Mouse (Mus musculus) intestine, embryonic 15.5 days (tissue): ENCODE results near the gene Kctd17. TPM values are rescaled to one million over a fixed set of nuclear protein-coding genes. Genes with fewer than 3 reads are reported as not detected.

ENCODE experiments used
- ATAC-seq: fragments of 200-750 bp; cut with Nextera tagmentation; 2 replicates; pipeline ENCODE4 v1.8.0; 2017; ENCODE audit warnings: moderate TSS enrichment, moderate library complexity
- H3K27ac ChIP-seq: fragments of 300-500 bp; sonication (generic); 2 replicates; pipeline ENCODE4 v1.5.1; 2015; ENCODE audit warnings: mild to moderate bottlenecking, inconsistent platforms
- H3K27me3 ChIP-seq: fragments of 300-500 bp; sonication (generic); replicated peaks from 2 replicates; pipeline ENCODE4 v1.6.1; 2015; ENCODE audit warnings: inconsistent platforms
- H3K36me3 ChIP-seq: fragments of 300-500 bp; sonication (generic); 2 replicates; pipeline ENCODE4 v1.6.1; 2015; ENCODE audit warnings: inconsistent platforms
- H3K4me1 ChIP-seq: fragments of 300-500 bp; sonication (generic); replicated peaks from 2 replicates; pipeline ENCODE4 v1.6.1; 2015; ENCODE audit warnings: inconsistent platforms
- H3K4me2 ChIP-seq: fragments of 300-500 bp; sonication (generic); replicated peaks from 2 replicates; pipeline ENCODE4 v1.6.1; 2015; ENCODE audit warnings: mild to moderate bottlenecking, inconsistent platforms
- H3K4me3 ChIP-seq: fragments of 300-500 bp; sonication (generic); replicated peaks from 2 replicates; pipeline ENCODE4 v1.5.1; 2015; ENCODE audit warnings: inconsistent platforms
- H3K9ac ChIP-seq: fragments of 300-500 bp; sonication (generic); 2 replicates; pipeline ENCODE4 v1.6.1; 2015; ENCODE audit warnings: inconsistent platforms
- H3K9me3 ChIP-seq: fragments of 300-500 bp; sonication (generic); 2 replicates; pipeline ENCODE4 v1.6.1; 2016; ENCODE audit warnings: inconsistent platforms
- WGBS: fragments of 180-500 bp; shearing (Covaris S2); methylation state at CpG from one replicate; pipeline ENCODE4 v1.1.7; 2015; 5-methylcytosine and 5-hydroxymethylcytosine counted together
- polyA plus RNA-seq: library from polyadenylated mRNA; unstranded; fragments of >200 nt; fragmentation: Nextera tagmentation; extraction: Ambion mirVana; gene quantifications from 2 replicates; pipeline ENCODE4 v1.2.1, GENCODE M21; 2015

The Kctd17 gene
- polyA plus RNA-seq, 1 experiment from 2014 or later: 28.7 TPM

GRCm38 (mm10) chr15:78437237-78438017 lies 9.1 kb downstream of the Kctd17 start:
- 17% methylated on average over 23 of the region's 23 CpGs for WGBS

GRCm38 (mm10) chr15:78438018-78438394 lies 9.6 kb downstream of the Kctd17 start:
- ATAC-seq: 0 out of 2 replicates have a peak, but pooled peaks have one; percentile 1
- Histone ChIP-seq H3K27ac (0 out of 2 replicates have a peak overlapping the region, but pooled peaks have one; percentile 81), H3K9me3 (no peaks in the 10 kb centered on the region), H3K4me3 (no peak overlapping the region), H3K4me2 (0 out of 2 replicates have a peak overlapping the region, but pooled peaks have one; percentile 74), H3K27me3 (peaks cover 30% of the 10 kb centered on the region; the same call in 1 of the 2 replicates), H3K9ac (no peak overlapping the region), H3K4me1 (peaks cover 30% of the 10 kb centered on the region), H3K36me3 (no peaks in the 10 kb centered on the region; the same call in 1 of the 2 replicates)
- 46% methylated on average over 4 of the region's 4 CpGs for WGBS

More at GRCm38 (mm10) chr15:78437237-78438017, 9.1 kb downstream of the Kctd17 start:
- Histone ChIP-seq H3K4me3 (peak overlapping the region; percentile 27), H3K36me3 (no peaks in the 10 kb centered on the region; the same call in 1 of the 2 replicates), H3K9me3 (no peaks in the 10 kb centered on the region), H3K27ac (peak overlapping the region; percentile 81), H3K4me2 (peak overlapping the region; percentile 74), H3K4me1 (peaks cover 30% of the 10 kb centered on the region), H3K9ac (peak overlapping the region; percentile 36), H3K27me3 (peaks cover 27% of the 10 kb centered on the region; the same call in 1 of the 2 replicates)
- peak; percentile 52 for ATAC-seq

DNA sequence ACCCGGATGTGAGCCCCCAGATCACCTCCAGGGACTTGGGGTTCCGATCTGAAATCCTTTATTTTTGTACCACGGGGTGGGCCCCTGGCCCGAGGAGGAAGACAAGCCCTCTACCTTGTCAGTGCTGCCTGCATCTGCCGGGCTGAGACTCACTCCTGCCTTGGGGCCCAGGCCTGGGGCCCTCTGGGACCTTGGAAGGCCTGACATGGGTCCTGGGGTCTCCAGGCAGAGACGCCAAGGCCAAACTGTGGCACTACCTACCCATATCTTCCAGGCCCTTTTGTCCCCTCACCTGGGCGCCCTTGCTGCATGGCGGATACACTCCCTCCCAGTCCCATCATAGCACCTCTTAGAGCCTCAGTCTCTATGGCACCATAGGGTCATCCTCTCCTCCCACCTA lies 10.1 kb downstream of the Kctd17 start:
- Histone ChIP-seq H3K4me2 (no peak overlapping the region), H3K4me3 (no peak overlapping the region), H3K9ac (no peak overlapping the region), H3K9me3 (no peaks in the 10 kb centered on the region), H3K27me3 (peaks cover 30% of the 10 kb centered on the region; the same call in 1 of the 2 replicates), H3K27ac (no peak overlapping the region), H3K36me3 (no peaks in the 10 kb centered on the region; the same call in 1 of the 2 replicates), H3K4me1 (peaks cover 30% of the 10 kb centered on the region)
- no peak for ATAC-seq
- WGBS: 58% methylated on average over 8 of the region's 8 CpGs

DNA sequence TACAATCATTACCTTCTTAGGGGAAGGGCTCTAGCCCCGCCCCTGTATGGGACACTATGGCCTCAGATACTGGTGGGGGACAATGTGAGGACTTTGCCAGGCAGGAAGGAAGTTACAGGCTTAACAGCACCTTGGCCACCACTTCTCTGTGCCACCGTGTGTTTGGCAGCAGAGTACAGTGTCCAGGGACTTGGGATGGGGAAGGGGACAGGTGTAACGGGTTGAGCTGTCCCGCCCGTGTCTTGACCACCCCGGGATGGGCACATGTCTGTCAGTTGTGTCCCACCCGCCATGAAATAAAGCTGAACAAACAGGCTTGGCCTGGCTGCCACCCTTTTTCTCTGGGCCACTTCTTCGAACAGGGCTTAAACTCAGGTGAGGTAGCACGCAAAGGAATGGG lies 10.6 kb downstream of the Kctd17 start:
- no peak for ATAC-seq
- Histone ChIP-seq H3K27me3 (peaks cover 30% of the 10 kb centered on the region; the same call in 1 of the 2 replicates), H3K9me3 (no peaks in the 10 kb centered on the region), H3K36me3 (no peaks in the 10 kb centered on the region), H3K4me3 (no peak overlapping the region), H3K4me1 (peaks cover 30% of the 10 kb centered on the region), H3K27ac (no peak overlapping the region), H3K4me2 (no peak overlapping the region), H3K9ac (no peak overlapping the region)
- 64% methylated on average over 9 of the region's 9 CpGs for WGBS

GRCm38 (mm10) chr15:78442231-78442630 lies 13.9 kb downstream of the Kctd17 start:
- WGBS: 87% methylated on average over 19 of the region's 19 CpGs
- H3K36me3 ChIP-seq: no peaks in the 10 kb centered on the region
- H3K9me3 ChIP-seq: no peaks in the 10 kb centered on the region
- no peak overlapping the region for H3K4me2 ChIP-seq
- H3K27ac ChIP-seq: no peak overlapping the region
- H3K27me3 ChIP-seq: peaks cover 14% of the 10 kb centered on the region
- H3K4me3 ChIP-seq: no peak overlapping the region
- H3K9ac ChIP-seq: no peak overlapping the region
- H3K4me1 ChIP-seq: peaks cover 18% of the 10 kb centered on the region
- ATAC-seq: no peak

DNA sequence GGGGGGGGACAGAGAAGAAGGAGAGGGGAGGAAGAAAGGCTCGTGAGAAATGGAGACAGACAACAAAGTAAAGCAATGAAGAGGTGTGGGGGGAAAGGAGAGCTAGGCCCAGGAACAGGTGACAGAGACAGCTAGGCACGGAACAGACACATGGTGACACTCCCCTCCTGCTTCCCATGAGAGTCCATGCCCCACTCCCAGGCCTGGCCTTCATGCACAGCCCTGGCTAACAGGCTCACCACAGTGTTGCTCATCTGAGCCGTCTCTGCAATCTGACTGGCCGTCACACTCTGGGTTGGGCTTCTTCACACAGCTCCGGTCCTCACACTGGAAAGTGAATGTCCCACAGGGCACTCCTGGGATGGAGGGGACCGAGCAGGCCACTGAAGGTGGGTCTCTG lies 15.5 kb downstream of the Kctd17 start:
- Histone ChIP-seq H3K4me1 (peaks cover 8% of the 10 kb centered on the region; the same call in 1 of the 2 replicates), H3K27ac (no peak overlapping the region), H3K9me3 (no peaks in the 10 kb centered on the region), H3K4me2 (no peak overlapping the region), H3K27me3 (peaks cover 5% of the 10 kb centered on the region), H3K36me3 (no peaks in the 10 kb centered on the region), H3K4me3 (no peak overlapping the region), H3K9ac (no peak overlapping the region)
- ATAC-seq: no peak
- 58% methylated on average over 6 of the region's 6 CpGs for WGBS

DNA sequence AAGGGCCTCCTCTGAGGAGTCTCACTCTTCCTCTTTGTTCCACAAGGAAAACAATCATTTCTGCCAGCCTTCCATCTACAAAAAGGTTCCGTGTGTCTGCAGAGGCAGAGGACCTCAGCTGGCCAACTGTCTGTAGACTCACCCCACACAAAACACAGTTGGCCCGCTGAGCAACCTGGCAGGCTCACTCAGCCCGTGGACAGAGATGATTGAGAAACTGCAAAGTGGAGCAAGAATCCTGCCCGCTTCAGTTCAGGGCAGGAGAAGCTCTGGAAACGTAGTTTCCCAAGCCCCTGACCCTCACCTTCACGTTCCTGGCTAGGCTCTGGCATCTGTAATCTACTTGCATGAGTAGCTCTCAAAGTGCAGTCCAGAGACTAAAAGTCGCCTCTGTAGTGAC lies 18.8 kb downstream of the Kctd17 start:
- H3K4me1 ChIP-seq: peaks cover 11% of the 10 kb centered on the region; the same call in 1 of the 2 replicates
- H3K9ac ChIP-seq: no peak overlapping the region
- no peak overlapping the region for H3K4me2 ChIP-seq
- no peak for ATAC-seq
- peaks cover 3% of the 10 kb centered on the region; the same call in 1 of the 2 replicates for H3K27me3 ChIP-seq
- H3K9me3 ChIP-seq: no peaks in the 10 kb centered on the region
- no peaks in the 10 kb centered on the region for H3K36me3 ChIP-seq
- 45% methylated on average over 7 of the region's 7 CpGs for WGBS
- H3K27ac ChIP-seq: no peak overlapping the region
- H3K4me3 ChIP-seq: no peak overlapping the region

- peak overlapping the region; percentile 44 for H3K9ac ChIP-seq
- peak overlapping the region; percentile 88 for H3K27ac ChIP-seq
- peak overlapping the region; percentile 76 for H3K4me2 ChIP-seq
- no peaks in the 10 kb centered on the region for H3K36me3 ChIP-seq
- peaks cover 11% of the 10 kb centered on the region; the same call in 1 of the 2 replicates for H3K4me1 ChIP-seq
- H3K4me3 ChIP-seq: peak overlapping the region; percentile 33
- peaks cover under 1% of the 10 kb centered on the region; the same call in 1 of the 2 replicates for H3K27me3 ChIP-seq
- ATAC-seq: peak; percentile 85
- no peaks in the 10 kb centered on the region for H3K9me3 ChIP-seq
- WGBS: 2% methylated on average over 22 of the region's 22 CpGs
These were observed 19.6 kb downstream of the Kctd17 start for GRCm38 (mm10) chr15:78447746-78448535.

DNA sequence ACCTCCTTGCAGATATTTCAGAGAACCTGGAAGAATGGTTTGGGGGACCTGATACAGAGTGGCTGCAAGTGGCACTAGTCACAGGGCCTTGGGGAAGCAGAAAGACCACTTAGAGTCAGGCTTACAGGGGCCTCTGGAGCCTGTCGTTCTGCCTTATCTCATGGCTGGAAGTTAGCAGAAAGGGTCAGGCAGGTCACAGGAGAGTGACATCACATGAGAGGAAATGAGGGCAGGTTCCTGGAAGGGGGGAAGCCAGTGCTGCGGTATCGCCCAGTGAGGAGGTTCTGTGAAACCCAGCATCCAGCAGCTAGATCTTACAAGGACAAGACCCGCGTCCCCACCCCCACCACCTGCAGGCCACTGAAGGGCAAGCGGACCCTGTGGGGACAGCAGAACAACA lies 20.8 kb downstream of the Kctd17 start:
- H3K4me3 ChIP-seq: no peak overlapping the region
- peaks cover 11% of the 10 kb centered on the region; the same call in 1 of the 2 replicates for H3K4me1 ChIP-seq
- no peaks in the 10 kb centered on the region; the same call in 1 of the 2 replicates for H3K27me3 ChIP-seq
- H3K9me3 ChIP-seq: no peaks in the 10 kb centered on the region
- no peak overlapping the region for H3K4me2 ChIP-seq
- WGBS: 50% methylated on average over 6 of the region's 6 CpGs
- no peak overlapping the region for H3K27ac ChIP-seq
- no peak for ATAC-seq
- no peaks in the 10 kb centered on the region for H3K36me3 ChIP-seq
- H3K9ac ChIP-seq: no peak overlapping the region

GRCm38 (mm10) chr15:78449694-78450418 lies 21.5 kb downstream of the Kctd17 start:
- Histone ChIP-seq H3K36me3 (no peaks in the 10 kb centered on the region), H3K9ac (no peak overlapping the region), H3K4me1 (peaks cover 11% of the 10 kb centered on the region; the same call in 1 of the 2 replicates), H3K27ac (no peak overlapping the region), H3K4me2 (no peak overlapping the region), H3K27me3 (no peaks in the 10 kb centered on the region; the same call in 1 of the 2 replicates), H3K9me3 (no peaks in the 10 kb centered on the region), H3K4me3 (no peak overlapping the region)
- no peak for ATAC-seq
- 39% methylated on average over 7 of the region's 7 CpGs for WGBS

GRCm38 (mm10) chr15:78450419-78450768 lies 22.0 kb downstream of the Kctd17 start:
- ATAC-seq: no peak
- Histone ChIP-seq H3K27ac (no peak overlapping the region), H3K27me3 (no peaks in the 10 kb centered on the region; the same call in 1 of the 2 replicates), H3K36me3 (no peaks in the 10 kb centered on the region), H3K4me3 (no peak overlapping the region), H3K4me2 (no peak overlapping the region), H3K9me3 (no peaks in the 10 kb centered on the region), H3K4me1 (peaks cover 11% of the 10 kb centered on the region; the same call in 1 of the 2 replicates), H3K9ac (no peak overlapping the region)
- 82% methylated on average over 6 of the region's 6 CpGs for WGBS
